Mouse (Mus musculus) MEL (cell line): ENCODE results near the gene Sec22b. TPM values are rescaled to one million over a fixed set of nuclear protein-coding genes. Genes with fewer than 3 reads are reported as not detected.
A peak's percentile ranks its signal among the peaks of the same experiment; 100 is the strongest.

ENCODE experiments used
- DNase-seq: peaks from one replicate; pipeline ENCODE4 v3.0.0; 2011; ENCODE audit warnings: low read depth, low spot score
- H3K27ac ChIP-seq: 2 replicates; pipeline ENCODE4 v1.5.1; 2012; ENCODE audit warnings: low read depth, mild to moderate bottlenecking, control low read depth, low read length, moderate library complexity; ENCODE audit not compliant: control insufficient read depth
- H3K27me3 ChIP-seq, 2 experiments: fragments of 150-350 bp in 1 of 2; sonication (generic) in 1 of 2; 2 replicates each; pipeline ENCODE4 v1.6.1; 2012; ENCODE audit warnings: low read length in 2 of 2, mild to moderate bottlenecking in 2 of 2, improper control_type of control experiment in 1 of 2, moderate library complexity in 1 of 2; ENCODE audit not compliant: insufficient read depth in 2 of 2, control insufficient read depth in 1 of 2
- H3K36me3 ChIP-seq, 2 experiments: 2 replicates each; pipeline ENCODE4 v1.6.1; 2012 to 2014; ENCODE audit warnings: low read length in 2 of 2, improper control_type of control experiment in 1 of 2, inconsistent platforms in 1 of 2, mild to moderate bottlenecking in 1 of 2; ENCODE audit not compliant: insufficient read depth in 2 of 2, control insufficient read depth in 1 of 2
- H3K4me1 ChIP-seq, 2 experiments: fragments of 150-350 bp in 1 of 2; sonication (generic) in 1 of 2; 2 replicates each; pipeline ENCODE4 v1.6.1; 2012; ENCODE audit warnings: low read length in 2 of 2, improper control_type of control experiment in 1 of 2, mild to moderate bottlenecking in 1 of 2; ENCODE audit not compliant: insufficient read depth in 2 of 2, control insufficient read depth in 1 of 2
- H3K4me3 ChIP-seq, 2 experiments: fragments of 150-350 bp in 1 of 2; sonication (generic) in 1 of 2; 2 replicates each; pipeline ENCODE4 v1.5.1; 2012; ENCODE audit warnings: low read depth in 2 of 2, low read length in 2 of 2, mild to moderate bottlenecking in 2 of 2, moderate library complexity in 2 of 2, control low read depth in 1 of 2, improper control_type of control experiment in 1 of 2; ENCODE audit not compliant: control insufficient read depth in 1 of 2, insufficient read depth in 1 of 2
- H3K79me2 ChIP-seq: 2 replicates; pipeline ENCODE4 v1.6.1; 2012; ENCODE audit warnings: mild to moderate bottlenecking, low read length, moderate library complexity; ENCODE audit not compliant: control insufficient read depth, poor library complexity, insufficient read depth
- H3K9ac ChIP-seq: 2 replicates; pipeline ENCODE4 v1.6.1; 2012; ENCODE audit warnings: low read depth, mild to moderate bottlenecking, control low read depth, low read length, moderate library complexity; ENCODE audit not compliant: control insufficient read depth, poor library complexity, severe bottlenecking
- H3K9me3 ChIP-seq: fragments of 150-350 bp; sonication (generic); replicated peaks from 2 replicates; pipeline ENCODE4 v1.6.1; 2012; ENCODE audit warnings: mild to moderate bottlenecking, low read length, improper control_type of control experiment, moderate library complexity; ENCODE audit not compliant: insufficient read depth
- BHLHE40 ChIP-seq: IDR thresholded peaks from 2 replicates; pipeline ENCODE4 v1.6.1; 2012; ENCODE audit warnings: low read depth, mild to moderate bottlenecking, inconsistent platforms, low read length, improper control_type of control experiment, borderline replicate concordance
- CHD1 ChIP-seq: IDR thresholded peaks from 2 replicates; pipeline ENCODE4 v1.6.1; 2012; ENCODE audit warnings: low read depth, mild to moderate bottlenecking, inconsistent platforms, low read length, improper control_type of control experiment
- CHD2 ChIP-seq: IDR thresholded peaks from 2 replicates; pipeline ENCODE4 v1.6.1; 2011; ENCODE audit warnings: low read length, improper control_type of control experiment
- CTCF ChIP-seq, 3 experiments: IDR thresholded peaks in 2 of 3; conservative IDR thresholded peaks in 1 of 3; 2 replicates each; pipeline ENCODE4 v1.5.1; 2011 to 2012; ENCODE audit warnings: low read length in 3 of 3, low read depth in 2 of 3, mild to moderate bottlenecking in 2 of 3, improper control_type of control experiment in 1 of 3, inconsistent platforms in 1 of 3, mixed read lengths in 1 of 3, moderate library complexity in 1 of 3; ENCODE audit not compliant: control insufficient read depth in 1 of 3, insufficient read depth in 1 of 3, poor library complexity in 1 of 3, severe bottlenecking in 1 of 3
- EP300 ChIP-seq, 2 experiments: IDR thresholded peaks; 2 replicates each; pipeline ENCODE4 v1.6.1; 2011; ENCODE audit warnings: improper control_type of control experiment in 2 of 2, low read length in 2 of 2, low read depth in 1 of 2, mild to moderate bottlenecking in 1 of 2
- ETS1 ChIP-seq: IDR thresholded peaks from 2 replicates; pipeline ENCODE4 v1.6.1; 2012; ENCODE audit warnings: low read depth, mild to moderate bottlenecking, inconsistent platforms, low read length, improper control_type of control experiment, moderate library complexity
- GATA1 ChIP-seq: IDR thresholded peaks from 2 replicates; pipeline ENCODE4 v1.6.1; 2011; ENCODE audit warnings: low read depth, low read length, improper control_type of control experiment
- HCFC1 ChIP-seq: IDR thresholded peaks from 2 replicates; pipeline ENCODE4 v1.6.1; 2012; ENCODE audit warnings: low read depth, mild to moderate bottlenecking, inconsistent platforms, low read length, improper control_type of control experiment, moderate library complexity
- KAT2A ChIP-seq: conservative IDR thresholded peaks from 2 replicates; pipeline ENCODE4 v1.6.1; 2012; ENCODE audit warnings: low read depth, low read length, improper control_type of control experiment, inconsistent platforms
- MAX ChIP-seq: IDR thresholded peaks from 2 replicates; pipeline ENCODE4 v1.6.1; 2011; ENCODE audit warnings: low read length, improper control_type of control experiment
- MEF2A ChIP-seq: IDR thresholded peaks from 2 replicates; pipeline ENCODE4 v1.6.1; 2014; ENCODE audit warnings: low read depth, mild to moderate bottlenecking, inconsistent platforms, low read length, improper control_type of control experiment; ENCODE audit not compliant: poor library complexity, insufficient replicate concordance, severe bottlenecking; ENCODE audit errors: extremely low read depth
- MXI1 ChIP-seq: IDR thresholded peaks from 2 replicates; pipeline ENCODE4 v1.6.1; 2011; ENCODE audit warnings: mild to moderate bottlenecking, low read depth, low read length, improper control_type of control experiment
- MYB ChIP-seq: IDR thresholded peaks from 2 replicates; pipeline ENCODE4 v1.6.1; 2011; ENCODE audit warnings: mild to moderate bottlenecking, low read depth, low read length, improper control_type of control experiment
- MYC ChIP-seq: IDR thresholded peaks from 2 replicates; pipeline ENCODE4 v1.6.1; 2011; ENCODE audit warnings: low read depth, mild to moderate bottlenecking, low read length, improper control_type of control experiment, moderate library complexity
- NELFE ChIP-seq: IDR thresholded peaks from 2 replicates; pipeline ENCODE4 v1.6.1; 2011; ENCODE audit warnings: low read depth, low read length, improper control_type of control experiment
- NRF1 ChIP-seq: IDR thresholded peaks from 2 replicates; pipeline ENCODE4 v1.6.1; 2014; ENCODE audit warnings: low read depth, mild to moderate bottlenecking, inconsistent platforms, low read length, improper control_type of control experiment, moderate library complexity; ENCODE audit not compliant: poor library complexity, insufficient read depth, severe bottlenecking
- POLR2AphosphoS2 ChIP-seq: IDR thresholded peaks from 2 replicates; pipeline ENCODE4 v1.6.1; 2011; ENCODE audit warnings: low read length, improper control_type of control experiment
- POLR2AphosphoS5 ChIP-seq: IDR thresholded peaks from 2 replicates; pipeline ENCODE4 v1.6.1; 2012; ENCODE audit warnings: low read depth, borderline replicate concordance, mild to moderate bottlenecking, inconsistent platforms, low read length, moderate library complexity, mixed read lengths
- RAD21 ChIP-seq: IDR thresholded peaks from 2 replicates; pipeline ENCODE4 v1.6.1; 2011; ENCODE audit warnings: mild to moderate bottlenecking, low read depth, low read length, improper control_type of control experiment
- RCOR1 ChIP-seq: IDR thresholded peaks from 2 replicates; pipeline ENCODE4 v1.6.1; 2012; ENCODE audit warnings: low read depth, mild to moderate bottlenecking, inconsistent platforms, low read length, improper control_type of control experiment
- SIN3A ChIP-seq: IDR thresholded peaks from 2 replicates; pipeline ENCODE4 v1.6.1; 2012; ENCODE audit warnings: low read length, improper control_type of control experiment, inconsistent platforms
- SMC3 ChIP-seq: IDR thresholded peaks from 2 replicates; pipeline ENCODE4 v1.6.1; 2011; ENCODE audit warnings: low read depth, low read length, improper control_type of control experiment
- TBP ChIP-seq: IDR thresholded peaks from 2 replicates; pipeline ENCODE4 v1.8.0; 2011; ENCODE audit warnings: low read depth, low read length, improper control_type of control experiment
- TCF12 ChIP-seq: IDR thresholded peaks from 2 replicates; pipeline ENCODE4 v1.6.1; 2014; ENCODE audit warnings: low read depth, mild to moderate bottlenecking, inconsistent platforms, low read length, improper control_type of control experiment, moderate library complexity
- USF1 ChIP-seq: IDR thresholded peaks from 2 replicates; pipeline ENCODE4 v1.6.1; 2014; ENCODE audit warnings: low read depth, mild to moderate bottlenecking, inconsistent platforms, low read length, improper control_type of control experiment, moderate library complexity
- ZC3H11A ChIP-seq: IDR thresholded peaks from 2 replicates; pipeline ENCODE4 v1.6.1; 2012; ENCODE audit warnings: low read depth, mild to moderate bottlenecking, inconsistent platforms, low read length, improper control_type of control experiment
- ZMIZ1 ChIP-seq: IDR thresholded peaks from 2 replicates; pipeline ENCODE4 v1.6.1; 2012; ENCODE audit warnings: low read depth, mild to moderate bottlenecking, inconsistent platforms, low read length, improper control_type of control experiment, moderate library complexity
- ZNF384 ChIP-seq: IDR thresholded peaks from 2 replicates; pipeline ENCODE4 v1.6.1; 2012; ENCODE audit warnings: low read depth, mild to moderate bottlenecking, inconsistent platforms, low read length, improper control_type of control experiment
- polyA plus RNA-seq, 2 experiments: library from polyadenylated mRNA; stranded (reverse) in 1 of 2; unstranded in 1 of 2; fragments of >175 nt in 1 of 2; fragments of >200 nt in 1 of 2; gene quantifications; 2 replicates each; pipeline versions ENCODE4 v1.2.1 to v1.2.4; 2012; ENCODE audit warnings: low replicate concordance in 2 of 2, low read depth in 1 of 2; ENCODE audit not compliant: insufficient read length in 2 of 2, insufficient read depth in 1 of 2, missing spikeins in 1 of 2
- total RNA-seq: library from RNA; depleted of rRNA; stranded (reverse); fragments of 300-350 nt; gene quantifications from 2 replicates; pipeline ENCODE4 v1.2.3, GENCODE M21; 2012

Sec22b gene
- total and polyA plus RNA-seq, 3 experiments, result 36.8 to 43.3 TPM; not detected in 1

GRCm38 (mm10) chr3:97927322-97927721 lies 26.3 kb downstream of the Sec22b start:
- no peaks in the 10 kb centered on the region for H3K27me3 ChIP-seq
- H3K27ac ChIP-seq, result peak overlapping the region; percentile 55
- H3K9ac ChIP-seq, result peak overlapping the region; percentile 26; the same call in 1 of the 2 replicates
- H3K36me3 ChIP-seq, result peaks cover 2 to 23% of the 10 kb centered on the region in 2 experiments; a peak in 3 of 4 replicates
- TF ChIP-seq NELFE (no peak), SIN3A (peak; percentile 48), BHLHE40 (0 out of 2 replicates have a peak, but pooled peaks have one; percentile 18), EP300 (IDR thresholded peaks at IDR 0.05; ENCODE audit: low read depth in 1 of 2, low read length in 2 of 2) (no peak), ETS1 (peak; percentile 33; the same call in 1 of the 2 replicates), CHD2 (no peak), TCF12 (no peak), MYB (no peak), ZMIZ1 (no peak), RCOR1 (no peak), POLR2AphosphoS2 (no peak), MAX (peak; percentile 86), GATA1 (peak; percentile 67), USF1 (no peak), CTCF (IDR thresholded peaks at IDR 0.05 in 2 of 3, conservative IDR thresholded peaks at IDR 0.05 in 1 of 3; ENCODE audit: control insufficient read depth in 1 of 3, insufficient read depth in 1 of 3, low read depth in 2 of 3, low read length in 3 of 3, poor library complexity in 1 of 3, severe bottlenecking in 1 of 3) (no peak), ZNF384 (no peak), MXI1 (peak; percentile 84), KAT2A (no peak), RAD21 (no peak), MYC (peak; percentile 90)
- peak; percentile 68 for DNase-seq
- no peaks in the 10 kb centered on the region; the same call in 1 of the 2 replicates for H3K79me2 ChIP-seq
- H3K4me3 ChIP-seq, result no peak overlapping the region
- no peaks in the 10 kb centered on the region for H3K9me3 ChIP-seq
- H3K4me1 ChIP-seq, result peaks cover 13 to 23% of the 10 kb centered on the region in 2 experiments

- DNase-seq, result peak; percentile 96
- peak overlapping the region; percentile 12 to 72 for H3K4me3 ChIP-seq
- H3K9ac ChIP-seq, result peak overlapping the region; percentile 76
- H3K36me3 ChIP-seq, result peaks cover 0 to 26% of the 10 kb centered on the region in 2 experiments; a peak in 2 of 4 replicates
- H3K4me1 ChIP-seq, result peaks cover 20 to 35% of the 10 kb centered on the region in 2 experiments
- no peaks in the 10 kb centered on the region; the same call in 1 of the 2 replicates for H3K79me2 ChIP-seq
- peak overlapping the region; percentile 72 for H3K27ac ChIP-seq
- no peaks in the 10 kb centered on the region for H3K27me3 ChIP-seq
- H3K9me3 ChIP-seq, result no peaks in the 10 kb centered on the region
- TF ChIP-seq CHD1 (peak; percentile 93), ETS1 (peak; percentile 56; the same call in 1 of the 2 replicates), RCOR1 (peak; percentile 51; the same call in 1 of the 2 replicates), SIN3A (peak; percentile 91), POLR2AphosphoS2 (no peak), NELFE (peak; percentile 39; the same call in 1 of the 2 replicates), MAX (peak; percentile 90), POLR2AphosphoS5 (no peak), SMC3 (peak; percentile 100), GATA1 (no peak; the same call in 1 of the 2 replicates), TCF12 (0 out of 2 replicates have a peak, but pooled peaks have one; percentile 26), MEF2A (no peak), NRF1 (no peak), ZC3H11A (peak; percentile 100), TBP (0 out of 2 replicates have a peak, but pooled peaks have one; percentile 38), HCFC1 (peak; percentile 63), EP300 (IDR thresholded peaks at IDR 0.05; ENCODE audit: low read depth in 1 of 2, low read length in 2 of 2) (peak; percentile 27 to 57; a peak in 2 of 4 replicates)
These were observed 28.2 kb downstream of the Sec22b start for GRCm38 (mm10) chr3:97928968-97929858.
